Mouse (Mus musculus) lung, postnatal 10 days (tissue): ENCODE results near the gene Btbd9.

Source experiments
- DNase-seq: peaks from one replicate; pipeline ENCODE4 v3.0.0; 2021

Gene Btbd9

GRCm38 (mm10) chr17:30195591-30196183 is 380.6 kb downstream of the Btbd9 start:
- DNase-seq: peak; percentile 5

- peak; percentile 51 for DNase-seq
Observed at GRCm38 (mm10) chr17:30194629-30195445, 381.5 kb downstream of the Btbd9 start.

GRCm38 (mm10) chr17:30194091-30194490 is 382.2 kb downstream of the Btbd9 start:
- no peak for DNase-seq

- no peak for DNase-seq
Observed at GRCm38 (mm10) chr17:30193615-30194014, 382.7 kb downstream of the Btbd9 start.

- DNase-seq: no peak
Observed at GRCm38 (mm10) chr17:30192416-30193005, 383.8 kb downstream of the Btbd9 start.

GRCm38 (mm10) chr17:30191097-30191640 is 385.1 kb downstream of the Btbd9 start:
- DNase-seq: no peak

GRCm38 (mm10) chr17:30188031-30188981 is 388.0 kb downstream of the Btbd9 start:
- DNase-seq: peak; percentile 19

GRCm38 (mm10) chr17:30187581-30187980 is 388.7 kb downstream of the Btbd9 start:
- no peak for DNase-seq

- DNase-seq: no peak
Observed at GRCm38 (mm10) chr17:30187154-30187553, 389.1 kb downstream of the Btbd9 start.

- no peak for DNase-seq
Observed at GRCm38 (mm10) chr17:30183561-30183960, 392.7 kb downstream of the Btbd9 start.

GRCm38 (mm10) chr17:30182063-30182462 is 394.2 kb downstream of the Btbd9 start:
- no peak for DNase-seq

GRCm38 (mm10) chr17:30181554-30181953 is 394.7 kb downstream of the Btbd9 start:
- DNase-seq: no peak

GRCm38 (mm10) chr17:30180197-30180596 is 396.1 kb downstream of the Btbd9 start:
- no peak for DNase-seq

GRCm38 (mm10) chr17:30178402-30178801 is 397.9 kb downstream of the Btbd9 start:
- DNase-seq: no peak

GRCm38 (mm10) chr17:30177435-30177834 is 398.9 kb downstream of the Btbd9 start:
- peak; percentile 38 for DNase-seq
